ENCODE assay signal across 11 mouse cellular contexts in genomic region chr3:116563095-116563492, GRCm38 (mm10). TPM values are rescaled to one million over a fixed set of nuclear protein-coding genes. Genes with fewer than 3 reads are reported as not detected.
DNase-seq lines count a peak whose midpoint lies in the region; ATAC-seq and TF ChIP-seq lines count a peak whose summit lies in the region.
"Had no signal": no experiment of that assay in that cellular context is flagged by ENCODE, and none has a peak within 500 bp of the region (broad histone marks: within the 10 kb centered on the region; RNA-seq: fewer than 3 reads in every experiment).

No protein-coding gene starts in this region.

- intact Hi-C loops in heart, postnatal 14 days (cut with DNase I), result loop anchor here (5.0 kb wide), 1 partner anchor 56 kb away; the partner anchor contains the start of gene Rtca

- peaks cover 15% of the 10 kb centered on the region; the same call in 1 of the 2 replicates for H3K4me1 ChIP-seq in heart, postnatal 0 days (ENCODE audit: control insufficient read depth, insufficient read depth)
- H3K4me1 ChIP-seq in liver, embryonic 12.5 days, result peaks cover 36% of the 10 kb centered on the region
- no peaks in the 10 kb centered on the region for H3K4me1 ChIP-seq in stomach, embryonic 15.5 days
- H3K4me1 ChIP-seq in forebrain, embryonic 12.5 days, result no peaks in the 10 kb centered on the region
- H3K4me1 ChIP-seq: embryonic facial prominence, embryonic 15.5 days; hindbrain, embryonic 10.5 days had no signal

- no peak for DNase-seq in heart, postnatal 0 days (ENCODE audit: low spot score)
- DNase-seq in heart, postnatal 14 days, result no peak
- no peak for DNase-seq in adrenal gland, postnatal 10 days
- DNase-seq: kidney, adult 9 months had no signal

- peak overlapping the region; percentile 56 for H3K4me3 ChIP-seq in heart, postnatal 0 days (ENCODE audit: low read depth, low read length)
- peak overlapping the region; percentile 64 for H3K4me3 ChIP-seq in liver, embryonic 12.5 days
- no peak overlapping the region; the same call in 1 of the 2 replicates for H3K4me3 ChIP-seq in stomach, embryonic 15.5 days (replicated peaks)
- H3K4me3 ChIP-seq in forebrain, embryonic 12.5 days (replicated peaks), result no peak overlapping the region
- H3K4me3 ChIP-seq: embryonic facial prominence, embryonic 15.5 days; hindbrain, embryonic 10.5 days; layer of hippocampus, adult 2 months had no signal

- H3K9ac ChIP-seq in heart, postnatal 0 days (replicated peaks; ENCODE audit: low read depth, low read length), result peak overlapping the region; percentile 66
- H3K9ac ChIP-seq in liver, embryonic 12.5 days, result peak overlapping the region; percentile 71
- H3K9ac ChIP-seq in stomach, embryonic 15.5 days, result no peak overlapping the region
- H3K9ac ChIP-seq in forebrain, embryonic 12.5 days, result no peak overlapping the region
- H3K9ac ChIP-seq: embryonic facial prominence, embryonic 15.5 days had no signal

- WGBS in heart, postnatal 0 days, result 12% methylated on average over 7 of the region's 7 CpGs
- WGBS in liver, embryonic 12.5 days (ENCODE audit: insufficient replicate concordance), result 14% methylated on average over 7 of the region's 7 CpGs
- WGBS in stomach, embryonic 15.5 days, result 54% methylated on average over 7 of the region's 7 CpGs
- WGBS in forebrain, embryonic 12.5 days, result 86% methylated on average over 7 of the region's 7 CpGs

- TF ChIP-seq EP300 in heart, postnatal 0 days (IDR thresholded peaks at IDR 0.05; ENCODE audit: low read depth), result no peak

- no peak for TF ChIP-seq CTCF in heart, postnatal 0 days (IDR thresholded peaks at IDR 0.05; ENCODE audit: low read depth)

- H3K27ac ChIP-seq in heart, postnatal 0 days (ENCODE audit: low read depth), result peak overlapping the region; percentile 96
- H3K27ac ChIP-seq in liver, embryonic 12.5 days, result peak overlapping the region; percentile 93
- H3K27ac ChIP-seq in stomach, embryonic 15.5 days, result 0 out of 2 replicates have a peak overlapping the region, but pooled peaks have one; percentile 13
- no peak overlapping the region for H3K27ac ChIP-seq in forebrain, embryonic 12.5 days
- H3K27ac ChIP-seq: embryonic facial prominence, embryonic 15.5 days; hindbrain, embryonic 10.5 days; layer of hippocampus, adult 2 months had no signal

- peak; percentile 49 for ATAC-seq in heart, postnatal 0 days (ENCODE audit: insufficient read depth, low read depth)
- ATAC-seq in erythroblast, adult 5-6 weeks (replicated peaks; ENCODE audit: low FRiP score, poor library complexity, severe bottlenecking), result peak; percentile 54
- ATAC-seq in liver, embryonic 12.5 days, result peak; percentile 66
- peak; percentile 5; the same call in 1 of the 2 replicates for ATAC-seq in stomach, embryonic 15.5 days (ENCODE audit: insufficient read depth, low FRiP score, low read depth)
- no peak for ATAC-seq in forebrain, embryonic 12.5 days (ENCODE audit: low FRiP score)

- H3K4me2 ChIP-seq in heart, postnatal 0 days (ENCODE audit: low read depth, low read length), result peak overlapping the region; percentile 57
- peak overlapping the region; percentile 79 for H3K4me2 ChIP-seq in liver, embryonic 12.5 days
- peak overlapping the region; percentile 14 for H3K4me2 ChIP-seq in stomach, embryonic 15.5 days
- H3K4me2 ChIP-seq in forebrain, embryonic 12.5 days, result no peak overlapping the region
- H3K4me2 ChIP-seq: embryonic facial prominence, embryonic 15.5 days had no signal

- H3K27me3 ChIP-seq in heart, postnatal 0 days (ENCODE audit: control insufficient read depth, insufficient read depth, low read length), result no peaks in the 10 kb centered on the region
- H3K27me3 ChIP-seq in liver, embryonic 12.5 days (replicated peaks), result no peaks in the 10 kb centered on the region
- no peaks in the 10 kb centered on the region for H3K27me3 ChIP-seq in stomach, embryonic 15.5 days (replicated peaks)
- H3K27me3 ChIP-seq in forebrain, embryonic 12.5 days, result no peaks in the 10 kb centered on the region
- H3K27me3 ChIP-seq: embryonic facial prominence, embryonic 15.5 days had no signal

- H3K9me3 ChIP-seq in heart, postnatal 0 days (replicated peaks; ENCODE audit: control insufficient read depth, low read length), result peaks cover 6% of the 10 kb centered on the region; the same call in 1 of the 2 replicates
- H3K9me3 ChIP-seq in liver, embryonic 12.5 days (replicated peaks), result peaks cover 10% of the 10 kb centered on the region
- H3K9me3 ChIP-seq in stomach, embryonic 15.5 days, result no peaks in the 10 kb centered on the region
- H3K9me3 ChIP-seq in forebrain, embryonic 12.5 days, result 0 out of 2 replicates have a peak, but pooled peaks cover 6% of the 10 kb centered on the region
- H3K9me3 ChIP-seq: embryonic facial prominence, embryonic 15.5 days had no signal

- peaks cover 24% of the 10 kb centered on the region for H3K36me3 ChIP-seq in heart, postnatal 0 days (replicated peaks; ENCODE audit: control insufficient read depth, insufficient read depth, low read length)
- H3K36me3 ChIP-seq in liver, embryonic 12.5 days, result peaks cover 16% of the 10 kb centered on the region
- H3K36me3 ChIP-seq in stomach, embryonic 15.5 days, result no peaks in the 10 kb centered on the region
- H3K36me3 ChIP-seq in forebrain, embryonic 12.5 days (replicated peaks), result no peaks in the 10 kb centered on the region
- H3K36me3 ChIP-seq: embryonic facial prominence, embryonic 15.5 days; hindbrain, embryonic 10.5 days had no signal

RNA-seq across cellular contexts. Expression of gene Lrrc39, which starts 0.3 kb away (rescaled TPM):
- total RNA-seq in heart, postnatal 0 days (2014; rRNA removed; ENCODE audit: low replicate concordance), result 34.6 and 52.8 TPM in 2 replicates
- 75.9 and 77.7 TPM in 2 replicates for polyA plus RNA-seq in heart, postnatal 0 days (2015; fragmentation: Nextera tagmentation; extraction: Ambion mirVana)
- 10 to 100 TPM; 72.4 to 73.3 TPM for total RNA-seq in heart, postnatal 14 days (2021)
- total RNA-seq in erythroblast, adult 5-6 weeks (2015; ENCODE audit: low replicate concordance), result 1.5 and 8.8 TPM in 2 replicates
- 14.0 and 19.0 TPM in 2 replicates for total RNA-seq in erythroblast, adult 5-6 weeks (2017; ENCODE audit: low replicate concordance)
- 2.6 and 3.8 TPM in 2 replicates for polyA plus RNA-seq in liver, embryonic 12.5 days (2016; fragmentation: Nextera tagmentation; extraction: Ambion mirVana)
- 1.5 and 2.2 TPM in 2 replicates for polyA plus RNA-seq in stomach, embryonic 15.5 days (2015; fragmentation: Nextera tagmentation; extraction: Ambion mirVana)
- 10 to 100 TPM in 1 of 2 experiments, 1 to 10 TPM in 1; 6.7 to 12.3 TPM for total RNA-seq in adrenal gland, postnatal 10 days (2021)
- 0.47 and 0.70 TPM in 2 replicates for polyA plus RNA-seq in forebrain, embryonic 12.5 days (2016; fragmentation: Nextera tagmentation; extraction: Ambion mirVana)

RNA-seq across cellular contexts. Expression of gene Sass6, which starts 31.7 kb away (rescaled TPM):
- 1.3 and 1.6 TPM in 2 replicates for total RNA-seq in heart, postnatal 0 days (2014; rRNA removed; ENCODE audit: low replicate concordance)
- polyA plus RNA-seq in heart, postnatal 0 days (2015; fragmentation: Nextera tagmentation; extraction: Ambion mirVana), result 4.7 and 4.8 TPM in 2 replicates
- 1 to 10 TPM; 2.9 to 3.1 TPM for total RNA-seq in heart, postnatal 14 days (2021)
- 10.7 and 16.3 TPM in 2 replicates for total RNA-seq in erythroblast, adult 5-6 weeks (2015; ENCODE audit: low replicate concordance)
- 19.8 and 31.5 TPM in 2 replicates for total RNA-seq in erythroblast, adult 5-6 weeks (2017; ENCODE audit: low replicate concordance)
- 26.3 and 28.2 TPM in 2 replicates for polyA plus RNA-seq in liver, embryonic 12.5 days (2016; fragmentation: Nextera tagmentation; extraction: Ambion mirVana)
- polyA plus RNA-seq in stomach, embryonic 15.5 days (2015; fragmentation: Nextera tagmentation; extraction: Ambion mirVana), result 20.5 and 20.7 TPM in 2 replicates
- 1 to 10 TPM; 4.5 to 6.6 TPM for total RNA-seq in adrenal gland, postnatal 10 days (2021)
- 36.0 and 37.1 TPM in 2 replicates for polyA plus RNA-seq in forebrain, embryonic 12.5 days (2016; fragmentation: Nextera tagmentation; extraction: Ambion mirVana)

RNA-seq across cellular contexts. Expression of gene Dbt, which starts 50.2 kb away (rescaled TPM):
- total RNA-seq in heart, postnatal 0 days (2014; rRNA removed; ENCODE audit: low replicate concordance), result 16.3 and 22.8 TPM in 2 replicates
- polyA plus RNA-seq in heart, postnatal 0 days (2015; fragmentation: Nextera tagmentation; extraction: Ambion mirVana), result 19.5 and 20.5 TPM in 2 replicates
- 10 to 100 TPM; 26.9 to 33.8 TPM for total RNA-seq in heart, postnatal 14 days (2021)
- 3.3 and 7.9 TPM in 2 replicates for total RNA-seq in erythroblast, adult 5-6 weeks (2015; ENCODE audit: low replicate concordance)
- total RNA-seq in erythroblast, adult 5-6 weeks (2017; ENCODE audit: low replicate concordance), result 3.3 and 10.1 TPM in 2 replicates
- 11.1 and 11.5 TPM in 2 replicates for polyA plus RNA-seq in liver, embryonic 12.5 days (2016; fragmentation: Nextera tagmentation; extraction: Ambion mirVana)
- 22.2 and 27.9 TPM in 2 replicates for polyA plus RNA-seq in stomach, embryonic 15.5 days (2015; fragmentation: Nextera tagmentation; extraction: Ambion mirVana)
- 10 to 100 TPM; 83.4 to 87.7 TPM for total RNA-seq in adrenal gland, postnatal 10 days (2021)
- 12.6 and 13.0 TPM in 2 replicates for polyA plus RNA-seq in forebrain, embryonic 12.5 days (2016; fragmentation: Nextera tagmentation; extraction: Ambion mirVana)

RNA-seq across cellular contexts. Expression of gene Trmt13, which starts 51.3 kb away (rescaled TPM):
- total RNA-seq in heart, postnatal 0 days (2014; rRNA removed; ENCODE audit: low replicate concordance), result 5.9 and 13.3 TPM in 2 replicates
- polyA plus RNA-seq in heart, postnatal 0 days (2015; fragmentation: Nextera tagmentation; extraction: Ambion mirVana), result 11.0 and 11.9 TPM in 2 replicates
- total RNA-seq in heart, postnatal 14 days (2021), result 1 to 10 TPM; 6.3 TPM
- 0.38 and 13.2 TPM in 2 replicates for total RNA-seq in erythroblast, adult 5-6 weeks (2015; ENCODE audit: low replicate concordance)
- 10.1 and 10.7 TPM in 2 replicates for total RNA-seq in erythroblast, adult 5-6 weeks (2017; ENCODE audit: low replicate concordance)
- polyA plus RNA-seq in liver, embryonic 12.5 days (2016; fragmentation: Nextera tagmentation; extraction: Ambion mirVana), result 13.1 and 13.6 TPM in 2 replicates
- 28.4 and 29.8 TPM in 2 replicates for polyA plus RNA-seq in stomach, embryonic 15.5 days (2015; fragmentation: Nextera tagmentation; extraction: Ambion mirVana)
- 10 to 100 TPM; 12.0 to 15.5 TPM for total RNA-seq in adrenal gland, postnatal 10 days (2021)
- polyA plus RNA-seq in forebrain, embryonic 12.5 days (2016; fragmentation: Nextera tagmentation; extraction: Ambion mirVana), result 28.5 and 30.7 TPM in 2 replicates

RNA-seq across cellular contexts. Expression of gene Rtca, which starts 55.1 kb away (rescaled TPM):
- total RNA-seq in heart, postnatal 0 days (2014; rRNA removed; ENCODE audit: low replicate concordance), result 31.3 and 58.1 TPM in 2 replicates
- 50.4 and 51.3 TPM in 2 replicates for polyA plus RNA-seq in heart, postnatal 0 days (2015; fragmentation: Nextera tagmentation; extraction: Ambion mirVana)
- total RNA-seq in heart, postnatal 14 days (2021), result 10 to 100 TPM; 21.4 to 22.9 TPM
- 1.5 and 13.6 TPM in 2 replicates for total RNA-seq in erythroblast, adult 5-6 weeks (2015; ENCODE audit: low replicate concordance)
- total RNA-seq in erythroblast, adult 5-6 weeks (2017; ENCODE audit: low replicate concordance), result 5.6 and 5.8 TPM in 2 replicates
- 46.5 and 47.7 TPM in 2 replicates for polyA plus RNA-seq in liver, embryonic 12.5 days (2016; fragmentation: Nextera tagmentation; extraction: Ambion mirVana)
- polyA plus RNA-seq in stomach, embryonic 15.5 days (2015; fragmentation: Nextera tagmentation; extraction: Ambion mirVana), result 60.1 and 66.8 TPM in 2 replicates
- 10 to 100 TPM; 35.4 to 37.2 TPM for total RNA-seq in adrenal gland, postnatal 10 days (2021)
- 108 TPM in 2 replicates for polyA plus RNA-seq in forebrain, embryonic 12.5 days (2016; fragmentation: Nextera tagmentation; extraction: Ambion mirVana)

Comparison
In these comparisons a context has a peak if more than half of its experiments do, and no peak if none do; other contexts are left out.
1. H3K4me3 ChIP-seq: peak in heart, postnatal 0 days (single experiment) and liver, embryonic 12.5 days (single experiment); none in stomach, embryonic 15.5 days (single experiment) and forebrain, embryonic 12.5 days (single experiment).
2. H3K9ac ChIP-seq: peak in heart, postnatal 0 days (single experiment) and liver, embryonic 12.5 days (single experiment); none in stomach, embryonic 15.5 days (single experiment) and forebrain, embryonic 12.5 days (single experiment).